Mouse (Mus musculus) liver, adult 2 months (tissue): ENCODE results near the gene Ccser2.

Experiments used
- CTCF ChIP-seq: fragments of 200-500 bp; IDR thresholded peaks from 2 replicates; pipeline ENCODE4 v1.5.1; 2011; ENCODE audit warnings: low read depth, low read length, control low read depth
- POLR2A ChIP-seq: fragments of 200-500 bp; IDR thresholded peaks from 2 replicates; pipeline ENCODE4 v1.6.1; 2011; ENCODE audit warnings: low read length, control low read depth; ENCODE audit not compliant: insufficient read depth; ENCODE audit errors: extremely low read depth

GRCm38 (mm10) chr14:36919886-36920285 is 48.7 kb downstream of the Ccser2 start:
- TF ChIP-seq POLR2A (no peak), CTCF (no peak)
